Mouse (Mus musculus) embryo, embryonic 11 days (tissue): ENCODE results near the gene Ctdspl.

Experiments used
- DNase-seq: peaks from one replicate; pipeline ENCODE4 v3.0.0-alpha.2; 2015

The Ctdspl gene

DNA sequence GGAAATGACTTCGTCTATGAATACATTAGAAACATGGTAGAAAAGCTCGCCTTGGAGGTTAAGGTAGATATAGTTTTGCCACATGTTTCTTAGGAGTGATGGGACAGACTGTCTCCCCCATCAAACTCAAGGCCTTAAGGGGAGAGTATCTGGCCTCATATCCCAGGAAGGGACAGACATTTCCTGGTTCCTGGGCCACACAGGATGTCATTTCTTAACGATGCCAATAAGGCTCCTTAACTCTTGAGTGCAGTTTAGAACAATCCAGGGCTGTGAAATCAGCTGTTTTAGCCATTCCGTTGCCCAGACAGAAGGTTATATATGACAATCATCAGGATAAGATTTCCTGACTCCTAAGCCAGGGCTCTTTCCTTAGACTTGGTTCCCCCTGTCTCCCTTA is 104.8 kb downstream of the Ctdspl start:
- DNase-seq: no peak

GRCm38 (mm10) chr9:119031772-119032171 is 105.5 kb downstream of the Ctdspl start:
- DNase-seq: no peak

DNA sequence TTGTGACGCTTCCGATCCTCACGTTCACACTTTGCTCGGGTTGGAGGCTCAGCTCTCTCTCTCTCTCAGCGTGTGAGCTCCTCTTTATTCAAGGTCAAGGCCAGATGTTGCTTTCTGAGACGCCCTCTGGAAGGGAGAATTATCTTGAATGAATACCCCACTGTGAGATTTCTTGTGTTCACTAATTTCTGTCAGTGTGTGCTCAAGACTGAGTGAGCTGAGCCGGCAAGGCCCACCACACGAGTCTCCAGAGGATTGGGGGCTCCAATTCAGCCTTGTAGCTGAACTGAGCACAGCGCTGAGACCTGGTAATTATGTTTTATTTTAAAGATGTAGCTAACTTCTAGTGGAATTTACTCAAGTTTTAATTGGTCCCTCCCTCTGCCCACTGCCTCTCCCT is 106.3 kb downstream of the Ctdspl start:
- DNase-seq: peak; percentile 27

- peak; percentile 56 for DNase-seq
These were observed 107.1 kb downstream of the Ctdspl start for GRCm38 (mm10) chr9:119033111-119033921.

DNA sequence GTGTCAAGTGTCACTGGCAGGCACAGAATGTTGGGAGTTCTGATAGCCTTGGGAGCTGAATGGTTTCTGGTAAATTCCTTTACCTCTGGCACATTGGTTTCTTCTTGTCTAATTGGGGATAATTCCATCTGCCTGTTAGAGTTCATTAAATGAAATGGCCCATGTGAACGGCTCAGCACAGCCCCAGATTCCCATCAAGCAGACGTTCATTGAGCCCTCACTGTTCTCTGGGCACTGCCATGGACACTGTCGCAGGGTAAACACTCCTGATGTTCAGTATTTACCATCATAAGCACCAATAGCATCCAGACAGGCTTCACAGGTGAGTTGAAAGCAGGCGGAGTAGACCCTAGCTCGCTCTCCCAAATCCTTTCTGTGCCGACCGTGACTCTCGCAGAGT is 107.8 kb downstream of the Ctdspl start:
- no peak for DNase-seq

- DNase-seq: no peak
These were observed 108.7 kb downstream of the Ctdspl start for GRCm38 (mm10) chr9:119034676-119035665.

DNA sequence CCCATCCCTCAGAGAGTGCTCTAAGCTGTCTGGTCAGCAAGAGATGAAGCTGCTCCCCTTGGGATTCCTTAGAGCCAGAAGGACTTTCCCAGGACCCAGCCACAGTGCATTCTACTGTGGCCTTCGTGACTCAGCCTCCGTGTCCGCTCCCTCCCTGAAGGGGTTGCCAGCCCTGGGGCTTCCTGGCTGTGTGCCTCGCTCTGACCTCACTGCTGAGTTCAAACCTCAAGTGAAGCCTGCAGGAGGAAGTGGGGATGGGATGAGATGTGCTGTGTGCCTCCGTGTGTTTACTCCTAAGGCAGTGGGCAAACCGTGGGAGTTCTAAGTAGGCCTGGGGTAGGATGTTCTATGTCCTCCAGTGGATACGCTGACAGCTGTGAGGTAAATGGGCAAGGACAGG is 109.6 kb downstream of the Ctdspl start:
- no peak for DNase-seq

GRCm38 (mm10) chr9:119037076-119037730 is 111.0 kb downstream of the Ctdspl start:
- DNase-seq: no peak

DNA sequence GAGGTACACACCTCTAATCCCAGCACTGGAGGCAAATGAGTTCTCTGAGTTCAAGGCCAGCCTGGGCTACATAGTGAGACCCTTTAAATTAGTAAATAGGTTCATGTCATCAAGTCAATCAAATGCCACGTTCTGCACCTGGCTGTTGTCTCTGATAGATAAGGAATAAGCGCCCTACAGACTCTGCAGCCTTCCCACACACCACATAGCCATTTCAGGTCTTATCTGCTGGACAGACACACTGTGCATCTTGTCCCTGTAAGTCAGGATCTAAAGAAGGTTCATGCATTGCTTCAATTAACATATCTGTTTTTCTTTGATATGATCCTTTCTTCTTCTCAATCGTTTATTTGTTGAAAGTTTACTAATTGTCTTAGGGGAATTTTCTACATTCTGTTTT is 112.3 kb downstream of the Ctdspl start:
- DNase-seq: no peak

DNA sequence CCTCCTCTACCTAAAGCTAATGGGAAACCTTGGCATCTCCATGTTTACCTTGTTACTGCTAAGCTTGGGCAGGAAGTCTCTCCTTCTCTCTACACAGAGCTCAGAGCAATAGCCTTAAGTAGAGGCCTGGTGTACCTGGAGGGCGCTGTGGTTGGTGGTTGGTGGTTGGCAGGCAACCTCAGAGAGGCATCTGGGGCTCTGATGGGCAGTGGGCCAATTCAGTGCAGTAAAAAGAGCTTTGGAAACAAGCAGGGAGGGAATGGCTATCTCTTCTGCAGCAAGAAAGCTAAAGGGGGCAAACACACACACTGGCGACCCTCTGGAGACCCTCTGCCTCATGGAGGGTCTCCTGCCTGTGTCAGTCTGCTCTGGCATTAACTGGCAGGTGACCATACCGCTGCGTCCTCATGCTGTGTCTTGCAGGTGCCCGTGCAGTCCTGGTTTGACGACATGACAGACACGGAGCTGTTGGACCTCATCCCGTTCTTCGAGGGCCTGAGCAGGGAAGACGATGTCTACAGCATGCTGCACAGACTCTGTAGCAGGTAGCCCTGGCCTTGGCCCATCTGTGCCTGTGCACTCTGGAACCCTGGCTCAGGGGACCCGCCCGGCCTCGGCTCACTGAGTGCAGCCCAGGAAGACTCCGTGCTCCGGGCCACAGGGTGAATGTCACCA is 114.0 kb downstream of the Ctdspl start:
- DNase-seq: no peak

DNA sequence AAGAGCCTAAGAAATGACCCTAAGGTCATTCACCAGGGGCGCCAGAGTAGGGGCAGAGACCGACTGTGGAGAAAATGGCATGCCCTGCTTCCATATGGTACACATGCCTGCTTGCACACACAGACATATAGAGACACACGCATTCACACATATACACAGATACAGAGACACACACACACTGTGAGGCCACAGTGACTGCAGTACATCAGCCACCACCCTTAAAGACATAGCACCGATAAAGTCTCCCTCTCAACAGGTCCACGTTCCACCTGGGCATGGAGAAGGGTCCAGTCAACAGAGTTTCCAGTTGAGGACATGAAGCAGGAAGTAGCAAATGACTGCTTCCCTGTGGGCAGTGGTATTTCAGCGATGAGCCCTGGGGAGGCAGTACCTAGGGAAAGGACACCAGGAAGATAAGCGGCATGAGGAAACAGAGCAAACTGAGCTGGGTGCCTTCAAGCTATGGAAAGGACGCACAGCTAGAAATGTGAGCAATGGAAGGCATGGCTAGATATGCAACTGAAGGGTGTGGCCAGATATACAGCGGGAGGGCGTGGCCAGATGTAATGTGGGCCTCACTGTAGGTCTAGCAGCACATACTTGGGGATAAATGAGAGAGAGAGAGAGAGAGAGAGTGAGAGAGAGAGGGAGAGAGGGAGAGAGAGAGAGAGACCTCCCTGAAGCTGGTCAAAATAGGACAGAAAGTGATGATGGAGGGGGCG is 122.1 kb downstream of the Ctdspl start:
- DNase-seq: no peak

DNA sequence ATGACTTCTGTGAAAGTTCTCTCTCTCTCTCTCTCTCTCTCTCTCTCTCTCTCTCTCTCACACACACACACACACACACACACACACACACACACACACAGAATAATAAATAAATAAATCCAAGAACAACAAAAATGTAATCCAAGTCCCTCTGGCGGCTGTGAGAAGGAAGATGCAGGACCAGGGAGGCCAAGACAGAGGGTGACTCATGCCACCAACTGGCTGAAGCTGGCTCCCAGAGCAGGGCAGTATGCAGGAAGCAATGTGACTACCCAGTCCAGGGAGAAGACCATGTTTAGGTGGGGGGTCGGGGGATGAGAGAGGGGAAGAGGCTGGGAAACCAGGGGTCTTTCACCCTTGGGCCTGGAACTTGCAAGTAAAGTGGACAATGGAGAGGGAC is 124.9 kb downstream of the Ctdspl start:
- no peak for DNase-seq

DNA sequence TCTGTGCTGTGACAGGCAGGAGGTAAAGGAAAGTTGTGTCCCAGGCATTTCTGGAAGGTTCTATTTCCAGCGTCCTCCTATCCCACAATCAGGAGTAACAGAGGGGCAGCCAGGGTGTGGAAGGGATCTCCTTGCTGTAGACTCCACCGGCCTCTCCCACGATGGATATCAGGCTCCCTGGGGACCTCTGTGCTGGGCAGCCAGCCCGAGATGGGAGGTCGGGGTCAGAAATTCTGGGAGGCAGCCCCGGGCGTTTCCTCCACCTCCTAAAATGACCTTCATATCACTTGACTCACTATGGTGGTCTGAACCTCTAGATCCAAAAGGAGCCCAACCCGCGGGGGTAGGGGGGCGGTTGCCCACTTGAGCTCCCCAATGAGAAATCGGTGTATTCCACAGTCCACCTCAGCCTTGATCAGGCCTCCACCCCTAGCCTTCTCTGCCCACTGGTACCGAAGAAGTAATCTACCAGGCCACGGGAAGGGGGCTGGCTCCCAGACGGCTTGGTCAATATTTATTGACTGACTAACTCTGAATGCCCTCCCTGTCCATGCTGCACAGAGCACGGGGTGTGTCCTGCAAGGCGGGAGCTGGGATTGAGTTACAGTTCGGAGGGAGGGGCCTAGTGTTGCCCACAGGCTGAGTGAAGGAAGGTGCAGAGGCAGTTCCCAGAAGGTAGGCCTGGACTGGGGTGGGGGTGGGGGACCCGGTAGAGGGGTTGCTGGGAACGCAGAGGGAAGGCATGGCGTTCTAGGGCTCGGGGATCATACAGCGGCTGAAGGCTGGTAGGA is 126.1 kb downstream of the Ctdspl start, which contains the start of gene Vill:
Gene Vill, plus strand, starts transcription at position 625 of the 791 bp plus-strand sequence.
- peak; percentile 86 for DNase-seq

- DNase-seq: no peak
These were observed 127.8 kb downstream of the Ctdspl start for GRCm38 (mm10) chr9:119053964-119054576.

DNA sequence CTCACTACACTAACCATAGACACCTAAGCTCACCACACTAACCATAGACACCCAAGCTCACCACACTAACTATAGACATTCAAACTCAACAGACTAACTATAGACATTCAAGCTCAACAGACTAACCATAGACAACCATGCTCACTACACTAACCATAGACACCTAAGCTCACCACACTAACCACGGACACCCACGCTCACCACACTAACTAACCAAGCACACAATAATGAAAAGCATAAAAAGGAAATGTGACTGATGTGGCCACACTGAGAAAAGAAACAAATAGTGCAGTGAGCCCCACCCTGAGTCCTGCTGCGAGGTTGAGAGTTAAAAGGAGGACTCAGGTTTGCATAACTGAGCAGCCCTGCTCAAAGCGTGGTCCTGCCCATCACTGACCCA is 129.1 kb downstream of the Ctdspl start:
- no peak for DNase-seq

- DNase-seq: no peak
These were observed 132.0 kb downstream of the Ctdspl start for GRCm38 (mm10) chr9:119058245-119058644.

- no peak for DNase-seq
These were observed 134.4 kb downstream of the Ctdspl start for GRCm38 (mm10) chr9:119060701-119061100.

GRCm38 (mm10) chr9:119063036-119063644 is 136.9 kb downstream of the Ctdspl start:
- DNase-seq: no peak

- DNase-seq: no peak
These were observed 138.0 kb downstream of the Ctdspl start for GRCm38 (mm10) chr9:119064296-119064695.

DNA sequence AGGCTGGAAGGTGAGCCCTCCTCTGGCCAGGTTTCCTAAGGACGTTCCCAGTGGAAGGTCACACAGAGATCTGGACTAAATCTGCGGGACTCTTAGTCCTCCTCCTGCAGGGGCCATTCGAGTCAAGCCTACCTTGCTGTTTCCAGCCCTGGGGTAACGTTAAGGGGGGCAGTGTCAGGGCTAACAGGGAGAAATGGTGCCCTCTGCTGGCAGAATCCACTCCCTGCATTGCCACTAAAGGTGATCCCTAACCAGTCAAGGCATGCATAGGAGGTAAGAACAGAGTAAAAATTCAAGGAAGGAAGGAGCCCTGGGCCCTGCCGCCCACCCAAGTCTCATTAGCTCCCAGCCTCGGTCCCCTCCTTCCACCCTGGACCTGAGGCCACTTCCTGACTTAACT is 141.3 kb downstream of the Ctdspl start:
- peak; percentile 84 for DNase-seq
